Mouse (Mus musculus): ENCODE measurements around the gene Saa3. TPM values are rescaled to one million over a fixed set of nuclear protein-coding genes. Genes with fewer than 3 reads are reported as not detected.
"Not testable (repeated sequence)": the region's sequence is repeated elsewhere in the genome, so short reads cannot be mapped to it uniquely, and the experiment has no call there.

Gene Saa3
- total and polyA plus RNA-seq, 3 experiments, result not detected

GRCm38 (mm10) chr7:46746381-46746780 is 30.9 kb upstream of the Saa3 start:
- DNase-seq (ENCODE audit: extremely low read depth), result no peak
- Histone ChIP-seq H3K36me3 (replicated peaks in 1 of 2; ENCODE audit: control insufficient read depth in 1 of 2, insufficient read depth in 1 of 2, low read length in 1 of 2) (no peaks in the 10 kb centered on the region), H3K4me3 (replicated peaks in 1 of 3; ENCODE audit: low read depth in 2 of 3, low read length in 2 of 3, poor library complexity in 1 of 3) (no peak overlapping the region), H3K9ac (ENCODE audit: insufficient read depth, low read depth) (no peak overlapping the region), H3K4me1 (ENCODE audit: control insufficient read depth in 1 of 2, insufficient read depth in 2 of 2) (peaks cover 12 to 26% of the 10 kb centered on the region in 2 experiments), H3K79me2 (replicated peaks; ENCODE audit: control insufficient read depth, extremely low read depth, insufficient read depth, poor library complexity, severe bottlenecking) (no peaks in the 10 kb centered on the region), H3K27me3 (replicated peaks) (no peaks in the 10 kb centered on the region), H3K4me2 (ENCODE audit: insufficient read depth, low read depth, poor library complexity, severe bottlenecking) (no peak overlapping the region), H3K9me3 (replicated peaks; ENCODE audit: low read length) (no peaks in the 10 kb centered on the region), H3K27ac (ENCODE audit: insufficient read depth, low read depth) (no peak overlapping the region)
- dilution Hi-C loops (cut with MboI; ENCODE audit: extremely low pct_ligation_motif_present, extremely low pct_unique_long_range_greater_than_20kb, low sequenced_read_pairs) (no loop called here), in situ Hi-C loops (cut with MboI; ENCODE audit: low pct_ligation_motif_present, low pct_unique_long_range_greater_than_20kb, low sequenced_read_pairs) (no loop called here)
- TF ChIP-seq SMC3 (IDR thresholded peaks at IDR 0.05; ENCODE audit: low read depth, low read length) (no peak), GABPA (IDR thresholded peaks at IDR 0.05; ENCODE audit: insufficient replicate concordance, low read depth, low read length) (no peak), POLR2A (IDR thresholded peaks at IDR 0.05; ENCODE audit: low read depth, low read length) (no peak), IRF4 (IDR thresholded peaks at IDR 0.05; ENCODE audit: low read depth, low read length) (no peak), ELF1 (IDR thresholded peaks at IDR 0.05; ENCODE audit: low read depth, low read length) (no peak), CTCF (conservative IDR thresholded peaks at IDR 0.05 in 1 of 2, IDR thresholded peaks at IDR 0.05 in 1 of 2; ENCODE audit: low read depth in 2 of 2, low read length in 2 of 2) (no peak), RCOR1 (conservative IDR thresholded peaks at IDR 0.05; ENCODE audit: low read depth, low read length) (no peak), MAX (IDR thresholded peaks at IDR 0.05; ENCODE audit: low read length) (no peak), KAT2A (IDR thresholded peaks at IDR 0.05; ENCODE audit: insufficient replicate concordance, low read length) (no peak), USF2 (conservative IDR thresholded peaks at IDR 0.05; ENCODE audit: low read depth, low read length) (no peak), TBP (conservative IDR thresholded peaks at IDR 0.05; ENCODE audit: low read depth, low read length) (no peak)

GRCm38 (mm10) chr7:46745816-46746215 is 30.3 kb upstream of the Saa3 start:
- H3K4me2 ChIP-seq (ENCODE audit: insufficient read depth, low read depth, poor library complexity, severe bottlenecking), result no peak overlapping the region
- dilution Hi-C loops (cut with MboI; ENCODE audit: extremely low pct_ligation_motif_present, extremely low pct_unique_long_range_greater_than_20kb, low sequenced_read_pairs) (no loop called here), in situ Hi-C loops (cut with MboI; ENCODE audit: low pct_ligation_motif_present, low pct_unique_long_range_greater_than_20kb, low sequenced_read_pairs) (no loop called here)
- TF ChIP-seq ELF1 (IDR thresholded peaks at IDR 0.05; ENCODE audit: low read depth, low read length) (no peak), SIN3A (IDR thresholded peaks at IDR 0.05; ENCODE audit: low read length) (no peak), MAX (IDR thresholded peaks at IDR 0.05; ENCODE audit: low read length) (no peak), GABPA (IDR thresholded peaks at IDR 0.05; ENCODE audit: insufficient replicate concordance, low read depth, low read length) (no peak), MEF2A (IDR thresholded peaks at IDR 0.05; ENCODE audit: borderline replicate concordance, low read depth, low read length) (no peak), EP300 (IDR thresholded peaks at IDR 0.05; ENCODE audit: low read length) (no peak), KAT2A (IDR thresholded peaks at IDR 0.05; ENCODE audit: insufficient replicate concordance, low read length) (no peak), JUN (IDR thresholded peaks at IDR 0.05; ENCODE audit: insufficient read depth, low read depth, low read length) (no peak), TCF12 (IDR thresholded peaks at IDR 0.05; ENCODE audit: low read depth, low read length) (no peak), MXI1 (IDR thresholded peaks at IDR 0.05; ENCODE audit: low read depth, low read length) (no peak), MAFK (IDR thresholded peaks at IDR 0.05; ENCODE audit: insufficient replicate concordance, low read length) (no peak), SMC3 (IDR thresholded peaks at IDR 0.05; ENCODE audit: low read depth, low read length) (no peak), CHD1 (IDR thresholded peaks at IDR 0.05; ENCODE audit: low read depth, low read length) (no peak), ZKSCAN1 (IDR thresholded peaks at IDR 0.05; ENCODE audit: borderline replicate concordance, low read depth, low read length) (no peak), E2F4 (IDR thresholded peaks at IDR 0.05; ENCODE audit: insufficient replicate concordance, low read depth, low read length) (no peak), JUND (conservative IDR thresholded peaks at IDR 0.05; ENCODE audit: low read depth, low read length) (no peak)
- no peaks in the 10 kb centered on the region for H3K27me3 ChIP-seq (replicated peaks)
- H3K36me3 ChIP-seq (replicated peaks in 1 of 2; ENCODE audit: control insufficient read depth in 1 of 2, insufficient read depth in 1 of 2, low read length in 1 of 2), result no peaks in the 10 kb centered on the region
- H3K9me3 ChIP-seq (replicated peaks; ENCODE audit: low read length), result no peaks in the 10 kb centered on the region
- H3K4me3 ChIP-seq (replicated peaks in 1 of 3; ENCODE audit: low read depth in 2 of 3, low read length in 2 of 3, poor library complexity in 1 of 3), result no peak overlapping the region
- peaks cover 15 to 31% of the 10 kb centered on the region in 2 experiments for H3K4me1 ChIP-seq (ENCODE audit: control insufficient read depth in 1 of 2, insufficient read depth in 2 of 2)
- no peak overlapping the region for H3K9ac ChIP-seq (ENCODE audit: insufficient read depth, low read depth)
- DNase-seq (ENCODE audit: extremely low read depth), result no peak
- H3K79me2 ChIP-seq (replicated peaks; ENCODE audit: control insufficient read depth, extremely low read depth, insufficient read depth, poor library complexity, severe bottlenecking), result no peaks in the 10 kb centered on the region
- no peak overlapping the region for H3K27ac ChIP-seq (ENCODE audit: insufficient read depth, low read depth)

- peaks cover 8 to 20% of the 10 kb centered on the region in 2 experiments for H3K4me1 ChIP-seq (ENCODE audit: control insufficient read depth in 1 of 2, insufficient read depth in 2 of 2)
- H3K27ac ChIP-seq (ENCODE audit: insufficient read depth, low read depth); H3K4me2 ChIP-seq (ENCODE audit: insufficient read depth, low read depth, poor library complexity, severe bottlenecking); DNase-seq (ENCODE audit: extremely low read depth); H3K79me2 ChIP-seq (replicated peaks; ENCODE audit: control insufficient read depth, extremely low read depth, insufficient read depth, poor library complexity, severe bottlenecking); dilution Hi-C loops (cut with MboI; ENCODE audit: extremely low pct_ligation_motif_present, extremely low pct_unique_long_range_greater_than_20kb, low sequenced_read_pairs); in situ Hi-C loops (cut with MboI; ENCODE audit: low pct_ligation_motif_present, low pct_unique_long_range_greater_than_20kb, low sequenced_read_pairs); H3K27me3 ChIP-seq (replicated peaks); H3K4me3 ChIP-seq (replicated peaks in 1 of 3; ENCODE audit: low read depth in 2 of 3, low read length in 2 of 3, poor library complexity in 1 of 3); H3K9me3 ChIP-seq (replicated peaks; ENCODE audit: low read length); H3K9ac ChIP-seq (ENCODE audit: insufficient read depth, low read depth); H3K36me3 ChIP-seq (replicated peaks in 1 of 2; ENCODE audit: control insufficient read depth in 1 of 2, insufficient read depth in 1 of 2, low read length in 1 of 2): not testable (repeated sequence)
Observed at GRCm38 (mm10) chr7:46742880-46743279, 27.4 kb upstream of the Saa3 start, which contains the start of gene Saa1. Gene Saa1, minus strand, starts transcription at chr7:46742980.
